Mouse (Mus musculus) retina, postnatal 7 days (tissue): ENCODE measurements around the gene Gm20532.

Source experiments
- DNase-seq: peaks from one replicate; pipeline ENCODE4 v3.0.0-alpha.2; 2012; ENCODE audit warnings: low read depth, low spot score

The Gm20532 gene

GRCm38 (mm10) chr2:26596898-26597297 is 10.5 kb downstream of the Gm20532 start:
- no peak for DNase-seq

- no peak for DNase-seq
Observed at GRCm38 (mm10) chr2:26597810-26598209, 11.4 kb downstream of the Gm20532 start.

GRCm38 (mm10) chr2:26598462-26598861 is 12.0 kb downstream of the Gm20532 start:
- DNase-seq = no peak

DNA sequence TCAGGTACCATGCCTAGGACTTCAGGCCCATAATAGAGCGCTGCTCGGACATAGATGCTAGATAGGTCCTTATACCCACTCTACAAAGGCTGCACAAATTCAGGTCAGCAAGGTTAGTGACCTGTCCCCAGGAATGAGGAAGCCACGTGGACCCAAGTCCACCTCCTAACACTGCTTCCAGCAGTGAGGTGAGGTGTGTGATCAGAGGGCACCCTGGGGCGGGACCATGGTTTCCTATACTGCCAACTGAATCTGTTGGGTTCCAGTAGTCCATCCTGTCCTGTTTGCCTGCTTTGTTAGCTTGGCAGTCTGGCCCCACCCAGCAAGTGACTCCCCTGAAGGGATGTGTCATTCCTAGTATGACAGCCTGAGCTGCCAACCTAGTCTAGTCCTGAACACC is 13.5 kb downstream of the Gm20532 start:
- DNase-seq = no peak

DNA sequence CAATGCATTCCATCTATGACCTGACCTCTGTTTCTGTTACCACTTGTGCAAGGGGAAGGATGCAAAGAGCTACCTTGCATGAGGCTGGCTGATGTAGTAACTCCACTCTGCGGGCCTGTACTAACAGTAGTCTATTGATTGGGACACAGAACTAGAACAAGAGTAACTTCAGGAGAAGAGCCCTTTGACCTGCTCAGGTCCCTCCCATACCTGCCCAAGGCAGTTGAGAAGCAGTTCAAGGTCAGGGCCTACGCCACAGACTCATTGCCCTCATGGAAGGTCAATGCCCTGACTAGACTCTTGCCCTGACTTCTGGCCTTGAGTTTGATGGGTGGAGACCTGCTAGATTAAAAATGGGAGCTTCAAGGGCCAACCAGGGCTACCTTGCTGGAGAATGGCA is 14.2 kb downstream of the Gm20532 start:
- no peak for DNase-seq

GRCm38 (mm10) chr2:26601595-26601994 is 15.2 kb downstream of the Gm20532 start:
- no peak for DNase-seq

GRCm38 (mm10) chr2:26602631-26603030 is 16.2 kb downstream of the Gm20532 start:
- no peak for DNase-seq

DNA sequence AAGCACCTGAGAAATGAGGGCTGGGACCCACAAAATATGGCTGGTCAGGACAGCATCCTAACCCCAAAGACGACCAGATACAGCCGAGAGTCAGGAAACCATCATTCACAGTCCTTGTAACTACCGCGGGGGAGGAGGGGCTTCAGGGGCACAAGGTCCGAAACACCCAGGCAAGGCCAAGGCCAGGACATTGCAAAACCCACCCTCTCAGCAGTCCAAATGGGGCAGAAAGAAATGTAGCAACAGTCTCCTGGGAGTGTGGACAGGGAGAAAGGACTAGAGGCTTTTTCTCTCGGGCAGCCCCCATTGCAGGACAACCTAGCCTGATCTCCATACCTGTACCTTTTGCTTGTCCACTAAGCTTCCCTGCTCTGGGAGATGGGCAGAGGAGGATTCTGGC is 16.7 kb downstream of the Gm20532 start:
- DNase-seq = no peak

- DNase-seq = no peak
Observed at GRCm38 (mm10) chr2:26603720-26604671, 17.6 kb downstream of the Gm20532 start, which contains the start of gene Agpat2. Gene Agpat2, minus strand, starts transcription at chr2:26604417.

- DNase-seq = no peak
Observed at GRCm38 (mm10) chr2:26605331-26605730, 18.9 kb downstream of the Gm20532 start.

DNA sequence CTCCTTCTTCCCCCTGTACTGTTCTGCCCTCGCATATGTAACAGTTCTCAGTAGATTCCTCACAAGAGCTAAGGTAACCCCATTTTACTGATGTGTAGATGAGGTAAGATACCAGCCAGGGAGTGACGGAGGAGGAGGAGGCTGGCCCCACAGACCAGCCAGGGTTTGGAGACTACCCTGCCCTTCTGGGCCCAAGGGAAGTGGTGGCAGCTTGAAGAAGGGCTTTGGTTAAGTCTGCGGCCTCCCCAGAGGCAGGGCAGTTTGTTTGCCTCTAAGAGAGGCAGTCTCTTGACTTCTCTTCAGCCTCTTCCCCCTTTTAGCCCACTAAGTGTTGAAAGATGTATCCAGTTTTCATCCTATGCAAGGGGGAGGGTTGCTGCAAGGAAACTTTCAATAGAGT is 20.1 kb downstream of the Gm20532 start:
- no peak for DNase-seq

DNA sequence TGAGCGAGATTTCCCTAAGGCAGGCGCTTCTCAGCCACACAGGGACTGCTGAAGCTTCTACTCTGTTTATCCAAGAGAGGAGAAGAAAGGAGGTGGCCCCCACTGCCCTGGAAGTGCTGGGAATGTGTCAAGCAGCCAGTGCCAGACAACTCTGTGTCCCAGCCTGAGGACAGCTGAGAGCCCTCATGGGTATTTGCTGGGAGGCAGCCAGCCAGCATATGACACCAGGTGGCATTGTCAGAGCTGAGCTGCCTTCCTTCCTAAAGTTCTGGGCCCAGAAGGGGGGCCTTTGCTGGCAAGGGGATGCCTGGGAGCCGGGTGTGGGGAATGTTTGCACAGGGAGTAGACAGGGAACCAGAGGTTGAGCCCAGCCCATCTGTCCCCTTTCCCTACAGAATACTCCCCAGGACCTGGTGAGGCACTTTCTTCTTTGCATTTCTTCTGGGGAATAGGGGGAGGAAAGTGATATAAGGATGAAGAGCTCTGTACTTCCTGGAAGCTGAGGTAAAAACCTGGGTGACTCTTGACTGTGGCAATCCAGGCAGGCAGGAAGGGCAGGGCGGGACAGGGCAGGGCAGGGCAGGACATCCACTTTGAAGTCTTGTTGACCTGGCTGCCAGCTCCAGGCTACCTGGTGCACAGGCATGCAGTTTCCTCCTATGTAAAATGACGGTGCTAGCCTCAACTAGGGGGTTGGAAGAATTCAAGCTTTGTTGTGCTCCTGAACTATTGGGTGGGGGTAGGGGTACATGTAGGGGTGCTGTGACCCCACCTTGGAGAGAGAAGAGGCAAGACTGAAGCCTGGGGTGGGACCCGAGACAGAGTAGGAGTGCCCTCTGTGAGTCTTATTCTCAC is 20.8 kb downstream of the Gm20532 start:
- no peak for DNase-seq

DNA sequence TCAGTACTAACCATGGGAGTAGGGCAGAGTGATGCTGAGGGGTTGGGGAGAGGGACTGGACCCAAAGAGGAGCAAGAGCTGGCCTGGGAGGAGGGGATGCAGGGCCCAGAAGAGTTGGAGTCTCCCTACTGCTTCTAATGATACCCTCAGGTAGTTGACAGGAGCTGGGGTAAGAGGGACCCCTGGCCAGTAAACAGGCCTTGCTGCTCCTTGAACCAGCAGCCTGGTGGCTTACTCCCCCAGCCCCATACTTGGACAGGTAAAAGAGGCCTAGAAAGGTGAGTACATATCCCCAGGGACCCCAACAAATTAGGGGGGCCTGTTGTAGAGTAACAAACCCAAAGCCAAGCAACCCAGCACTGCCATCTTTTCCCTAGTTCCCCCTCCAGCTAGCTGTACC is 22.3 kb downstream of the Gm20532 start:
- no peak for DNase-seq

GRCm38 (mm10) chr2:26609261-26609661 is 22.8 kb downstream of the Gm20532 start:
- DNase-seq = no peak

- DNase-seq = no peak
Observed at GRCm38 (mm10) chr2:26610526-26610925, 24.1 kb downstream of the Gm20532 start.

DNA sequence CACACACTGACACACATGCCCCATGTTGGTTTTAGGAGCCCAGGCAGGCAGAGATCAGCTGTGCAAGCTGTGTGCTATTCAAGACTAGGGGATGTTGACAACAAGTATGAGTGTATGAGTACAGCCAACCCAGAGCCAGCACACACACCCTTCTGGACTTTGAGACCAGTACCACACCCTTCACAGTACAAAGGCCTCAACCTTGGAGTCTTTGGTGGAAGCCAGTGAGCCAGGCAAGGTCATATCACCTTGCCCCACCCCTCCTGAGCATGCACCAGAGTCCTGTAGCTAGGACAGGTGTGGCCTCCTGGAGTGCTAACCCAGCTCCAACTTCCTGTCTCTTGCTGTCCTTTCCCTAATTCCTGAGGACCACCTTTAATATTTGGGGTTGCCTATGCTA is 24.6 kb downstream of the Gm20532 start:
- no peak for DNase-seq

DNA sequence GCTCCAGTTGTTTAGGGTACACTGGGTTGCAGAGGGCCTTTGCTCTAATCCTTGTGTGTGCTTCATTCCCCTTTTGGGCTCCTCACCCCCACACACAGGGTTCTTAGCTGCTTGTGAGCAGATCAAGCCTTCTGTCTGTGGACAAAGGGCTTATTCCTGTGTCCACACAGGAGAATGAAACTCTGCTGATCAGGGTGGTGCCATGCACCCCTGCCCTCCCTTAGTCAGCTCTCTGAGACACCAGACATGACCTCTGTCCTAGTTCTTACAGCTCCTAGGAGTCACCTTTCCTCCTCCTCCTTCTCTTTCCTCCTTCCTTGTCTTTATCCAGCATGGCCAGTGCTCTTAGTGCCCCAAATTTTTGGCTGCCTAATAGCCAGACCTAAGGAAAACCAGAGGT is 25.5 kb downstream of the Gm20532 start:
- no peak for DNase-seq

GRCm38 (mm10) chr2:26614903-26615302 is 28.5 kb downstream of the Gm20532 start:
- DNase-seq = no peak

GRCm38 (mm10) chr2:26615459-26616124 is 29.2 kb downstream of the Gm20532 start:
- no peak for DNase-seq

- DNase-seq = no peak
Observed at GRCm38 (mm10) chr2:26617331-26617730, 30.9 kb downstream of the Gm20532 start.

GRCm38 (mm10) chr2:26617928-26618327 is 31.5 kb downstream of the Gm20532 start:
- DNase-seq = no peak

- no peak for DNase-seq
Observed at GRCm38 (mm10) chr2:26621246-26621645, 34.8 kb downstream of the Gm20532 start.
